Mouse (Mus musculus) limb, embryonic 14.5 days (tissue): Measurements from ENCODE around the gene Fitm1. TPM values are rescaled to one million over a fixed set of nuclear protein-coding genes. Genes with fewer than 3 reads are reported as not detected.

Experiments
- ATAC-seq: fragments of 200-750 bp; cut with Nextera tagmentation; 2 replicates; pipeline ENCODE4 v1.8.0; 2017; ENCODE audit warnings: low read depth, moderate number of reproducible peaks, moderate TSS enrichment; ENCODE audit not compliant: low FRiP score
- DNase-seq: peaks from one replicate; pipeline ENCODE4 v3.0.0-alpha.2; 2015; ENCODE audit warnings: low spot score
- H3K27ac ChIP-seq: fragments of 300-500 bp; sonication (generic); replicated peaks from 2 replicates; pipeline ENCODE4 v1.5.1; 2014; ENCODE audit warnings: low read depth, mild to moderate bottlenecking, low read length, moderate library complexity, mixed read lengths
- H3K27me3 ChIP-seq: fragments of 300-500 bp; sonication (generic); 2 replicates; pipeline ENCODE4 v1.6.1; 2014; ENCODE audit warnings: low read length, mixed read lengths; ENCODE audit not compliant: control insufficient read depth, insufficient read depth
- H3K36me3 ChIP-seq: fragments of 300-500 bp; sonication (generic); 2 replicates; pipeline ENCODE4 v1.6.1; 2014; ENCODE audit warnings: mild to moderate bottlenecking, low read length, moderate library complexity, mixed read lengths; ENCODE audit not compliant: control insufficient read depth, insufficient read depth
- H3K4me1 ChIP-seq: fragments of 300-500 bp; sonication (generic); 2 replicates; pipeline ENCODE4 v1.6.1; 2014; ENCODE audit warnings: antibody characterized with exemption, low read length, mixed read lengths; ENCODE audit not compliant: control insufficient read depth, insufficient read depth
- H3K4me2 ChIP-seq: fragments of 300-500 bp; sonication (generic); replicated peaks from 2 replicates; pipeline ENCODE4 v1.6.1; 2014; ENCODE audit warnings: low read depth, mild to moderate bottlenecking, low read length, moderate library complexity; ENCODE audit not compliant: severe bottlenecking
- H3K4me3 ChIP-seq: fragments of 300-500 bp; sonication (generic); replicated peaks from 2 replicates; pipeline ENCODE4 v1.5.1; 2014; ENCODE audit warnings: low read length
- H3K9ac ChIP-seq: fragments of 300-500 bp; sonication (generic); 2 replicates; pipeline ENCODE4 v1.6.1; 2014; ENCODE audit warnings: mild to moderate bottlenecking, low read depth, low read length, moderate library complexity; ENCODE audit not compliant: severe bottlenecking
- H3K9me3 ChIP-seq: fragments of 300-500 bp; sonication (generic); 2 replicates; pipeline ENCODE4 v1.6.1; 2016; ENCODE audit warnings: low read length; ENCODE audit not compliant: control insufficient read depth
- POLR2A ChIP-seq: fragments of 200-500 bp; IDR thresholded peaks from 2 replicates; pipeline ENCODE4 v1.8.0; 2012; ENCODE audit warnings: inconsistent platforms, mild to moderate bottlenecking, moderate library complexity, borderline replicate concordance; ENCODE audit not compliant: insufficient read depth, insufficient read length; ENCODE audit errors: extremely low read depth
- WGBS: fragments of 180-500 bp; shearing (Covaris S2); extraction: QIAGEN DNeasy Blood & Tissue Kit; methylation state at CpG from one replicate; pipeline ENCODE4 v1.1.7; 2014; 5-methylcytosine and 5-hydroxymethylcytosine counted together
- polyA plus RNA-seq, 2 experiments: library from polyadenylated mRNA; depleted of rRNA in 1 of 2; stranded (reverse) in 1 of 2; unstranded in 1 of 2; fragments of >200 nt; fragmentation: Nextera tagmentation in 1 of 2; extraction: Ambion mirVana in 1 of 2; gene quantifications; 2 replicates each; pipeline versions ENCODE4 v1.2.1 to v1.2.3; 2012 to 2014

Fitm1 gene
- polyA plus RNA-seq, 2 experiments: 26.9 to 30.9 TPM

GRCm38 (mm10) chr14:55615876-55616275, 40.5 kb downstream of the Fitm1 start:
- no peak overlapping the region for H3K4me2 ChIP-seq
- no peaks in the 10 kb centered on the region for H3K9me3 ChIP-seq
- no peaks in the 10 kb centered on the region for H3K27me3 ChIP-seq
- no peak for TF ChIP-seq POLR2A
- H3K36me3 ChIP-seq: no peaks in the 10 kb centered on the region
- no peak for ATAC-seq
- no peak overlapping the region for H3K4me3 ChIP-seq
- WGBS: 59% methylated on average over 2 of the region's 2 CpGs
- DNase-seq: no peak
- no peaks in the 10 kb centered on the region; the same call in 1 of the 2 replicates for H3K4me1 ChIP-seq
- no peak overlapping the region for H3K9ac ChIP-seq
- no peak overlapping the region for H3K27ac ChIP-seq

DNA sequence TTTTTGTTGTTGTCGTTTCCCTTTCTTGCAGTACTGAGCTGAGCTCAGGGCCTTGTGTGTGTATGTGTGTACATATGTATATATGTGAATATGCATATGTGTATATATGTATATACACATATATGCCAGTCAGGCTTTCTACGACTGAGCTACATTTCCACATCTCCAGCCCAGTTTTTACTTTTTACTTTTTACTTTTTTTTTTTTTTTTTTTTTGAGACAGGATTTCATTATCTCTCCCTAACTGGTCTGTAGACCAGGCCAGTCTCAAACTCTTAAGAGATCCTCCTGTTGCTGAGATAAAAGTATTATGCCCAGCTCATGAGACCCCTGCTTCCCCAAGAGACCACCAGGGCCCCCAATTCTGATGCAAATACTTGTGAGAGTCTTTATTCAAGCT, 41.4 kb downstream of the Fitm1 start:
- no peak for ATAC-seq
- Histone ChIP-seq H3K4me3 (no peak overlapping the region), H3K9ac (no peak overlapping the region), H3K36me3 (no peaks in the 10 kb centered on the region), H3K9me3 (no peaks in the 10 kb centered on the region), H3K4me1 (no peaks in the 10 kb centered on the region; the same call in 1 of the 2 replicates), H3K27ac (no peak overlapping the region), H3K4me2 (no peak overlapping the region), H3K27me3 (no peaks in the 10 kb centered on the region)
- DNase-seq: no peak
- WGBS: 79% methylated on average over 2 of the region's 2 CpGs
- no peak for TF ChIP-seq POLR2A

DNA sequence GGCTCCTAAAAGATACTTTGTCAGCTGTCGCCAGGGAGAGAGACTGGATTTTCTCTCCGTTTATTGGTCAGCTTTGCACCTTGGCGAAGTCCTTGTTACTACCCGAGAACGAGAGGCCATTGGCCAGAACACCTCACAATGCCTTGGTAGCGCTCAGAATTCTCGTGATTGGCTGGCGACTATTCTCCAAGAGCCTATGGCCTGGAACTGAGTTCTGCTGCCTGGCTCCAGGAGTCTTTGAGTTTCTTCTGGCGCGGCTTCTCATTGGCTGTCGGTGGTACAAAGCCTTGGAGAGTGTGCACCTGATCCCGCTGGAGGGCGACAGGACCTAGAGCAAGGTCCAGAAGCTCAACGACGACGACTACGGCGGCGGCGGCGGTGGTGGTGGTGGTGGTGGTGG, 42.4 kb downstream of the Fitm1 start, which contains the start of gene Rec8:
Rec8 (plus strand) TSS at position 216 of the 400 bp plus-strand sequence.
- no peak within 1 kb of the TSS for H3K27ac ChIP-seq
- WGBS: 16% methylated on average over 17 of the region's 21 CpGs
- H3K4me2 ChIP-seq: peak within 1 kb of the TSS; percentile 39
- ATAC-seq (peak; percentile 73), DNase-seq (peak; percentile 46)
- H3K9ac ChIP-seq: 0 out of 2 replicates have a peak within 1 kb of the TSS, but pooled peaks have one; percentile 12
- peak within 1 kb of the TSS; percentile 21 for H3K4me3 ChIP-seq
- no peak for TF ChIP-seq POLR2A
- H3K9me3 ChIP-seq: no peaks in the 10 kb centered on the region
- H3K4me1 ChIP-seq: no peaks in the 10 kb centered on the region; the same call in 1 of the 2 replicates
- H3K36me3 ChIP-seq: no peaks in the 10 kb centered on the region
- no peaks in the 10 kb centered on the region for H3K27me3 ChIP-seq

GRCm38 (mm10) chr14:55618486-55619195, 43.2 kb downstream of the Fitm1 start:
- H3K36me3 ChIP-seq: peaks cover under 1% of the 10 kb centered on the region; the same call in 1 of the 2 replicates
- 43% methylated on average over 22 of the region's 22 CpGs for WGBS

More at GRCm38 (mm10) chr14:55618486-55619195, 43.2 kb downstream of the Fitm1 start:
- Histone ChIP-seq H3K4me2 (peak overlapping the region; percentile 39), H3K27ac (no peak overlapping the region), H3K27me3 (no peaks in the 10 kb centered on the region), H3K4me1 (no peaks in the 10 kb centered on the region; the same call in 1 of the 2 replicates), H3K4me3 (peak overlapping the region; percentile 21), H3K9ac (0 out of 2 replicates have a peak overlapping the region, but pooled peaks have one; percentile 12), H3K9me3 (no peaks in the 10 kb centered on the region)
- no peak for DNase-seq
- no peak for ATAC-seq
- TF ChIP-seq POLR2A: no peak

Other genes with a start within 250 kb of the Fitm1 start
Only the 30 nearest of the 31 such genes appear.
- gene Dhrs4, start 96.9 kb upstream of the Fitm1 start, polyA plus RNA-seq (2012; rRNA removed): 53.0 and 58.6 TPM in 2 replicates
- 48.4 and 60.3 TPM in 2 replicates for gene Dhrs4, start 96.9 kb upstream of the Fitm1 start, polyA plus RNA-seq (2014; fragmentation: Nextera tagmentation; extraction: Ambion mirVana)
- 24.8 and 28.8 TPM in 2 replicates for gene Carmil3, start 85.0 kb upstream of the Fitm1 start, polyA plus RNA-seq (2012; rRNA removed)
- 3.6 and 5.4 TPM in 2 replicates for gene Carmil3, start 85.0 kb upstream of the Fitm1 start, polyA plus RNA-seq (2014; fragmentation: Nextera tagmentation; extraction: Ambion mirVana)
- gene Cpne6, start 65.2 kb upstream of the Fitm1 start, polyA plus RNA-seq (2012; rRNA removed): 0.74 and 0.83 TPM in 2 replicates
- 0.47 and 0.65 TPM in 2 replicates for gene Cpne6, start 65.2 kb upstream of the Fitm1 start, polyA plus RNA-seq (2014; fragmentation: Nextera tagmentation; extraction: Ambion mirVana)
- gene Nrl, start 50.6 kb upstream of the Fitm1 start, polyA plus RNA-seq (2012; rRNA removed): 0.06 TPM in 1 of 2 replicates, not detected in the other
- not detected in 2 replicates for gene Nrl, start 50.6 kb upstream of the Fitm1 start, polyA plus RNA-seq (2014; fragmentation: Nextera tagmentation; extraction: Ambion mirVana)
- 39.3 and 52.1 TPM in 2 replicates for gene Pck2, start 35.4 kb upstream of the Fitm1 start, polyA plus RNA-seq (2012; rRNA removed)
- gene Pck2, start 35.4 kb upstream of the Fitm1 start, polyA plus RNA-seq (2014; fragmentation: Nextera tagmentation; extraction: Ambion mirVana): 22.5 and 28.0 TPM in 2 replicates
- 47.5 and 53.0 TPM in 2 replicates for gene Dcaf11, start 15.6 kb upstream of the Fitm1 start, polyA plus RNA-seq (2012; rRNA removed)
- 53.8 and 56.0 TPM in 2 replicates for gene Dcaf11, start 15.6 kb upstream of the Fitm1 start, polyA plus RNA-seq (2014; fragmentation: Nextera tagmentation; extraction: Ambion mirVana)
- gene A730061H03Rik, start 15.2 kb upstream of the Fitm1 start, polyA plus RNA-seq (2012; rRNA removed): 0.67 and 0.88 TPM in 2 replicates
- gene A730061H03Rik, start 15.2 kb upstream of the Fitm1 start, polyA plus RNA-seq (2014; fragmentation: Nextera tagmentation; extraction: Ambion mirVana): 0.74 and 1.7 TPM in 2 replicates
- gene Psme1, start 2.5 kb downstream of the Fitm1 start, polyA plus RNA-seq (2012; rRNA removed): 66.8 and 77.6 TPM in 2 replicates
- gene Psme1, start 2.5 kb downstream of the Fitm1 start, polyA plus RNA-seq (2014; fragmentation: Nextera tagmentation; extraction: Ambion mirVana): 147 and 154 TPM in 2 replicates
- gene Emc9, start 9.7 kb downstream of the Fitm1 start, polyA plus RNA-seq (2012; rRNA removed): 6.6 and 6.9 TPM in 2 replicates
- gene Emc9, start 9.7 kb downstream of the Fitm1 start, polyA plus RNA-seq (2014; fragmentation: Nextera tagmentation; extraction: Ambion mirVana): 6.5 and 7.0 TPM in 2 replicates
- gene Psme2, start 15.5 kb downstream of the Fitm1 start, polyA plus RNA-seq (2012; rRNA removed): 75.8 and 78.5 TPM in 2 replicates
- 239 and 245 TPM in 2 replicates for gene Psme2, start 15.5 kb downstream of the Fitm1 start, polyA plus RNA-seq (2014; fragmentation: Nextera tagmentation; extraction: Ambion mirVana)
- 23.0 and 34.1 TPM in 2 replicates for gene Rnf31, start 16.1 kb downstream of the Fitm1 start, polyA plus RNA-seq (2012; rRNA removed)
- 13.1 and 18.1 TPM in 2 replicates for gene Rnf31, start 16.1 kb downstream of the Fitm1 start, polyA plus RNA-seq (2014; fragmentation: Nextera tagmentation; extraction: Ambion mirVana)
- 21.0 and 26.4 TPM in 2 replicates for gene Irf9, start 28.0 kb downstream of the Fitm1 start, polyA plus RNA-seq (2012; rRNA removed)
- 9.8 and 11.3 TPM in 2 replicates for gene Irf9, start 28.0 kb downstream of the Fitm1 start, polyA plus RNA-seq (2014; fragmentation: Nextera tagmentation; extraction: Ambion mirVana)
- 8.9 and 9.6 TPM in 2 replicates for gene Rec8, start 42.4 kb downstream of the Fitm1 start, polyA plus RNA-seq (2012; rRNA removed)
- gene Rec8, start 42.4 kb downstream of the Fitm1 start, polyA plus RNA-seq (2014; fragmentation: Nextera tagmentation; extraction: Ambion mirVana): 2.4 and 2.8 TPM in 2 replicates
- 185 and 239 TPM in 2 replicates for gene Ipo4, start 60.3 kb downstream of the Fitm1 start, polyA plus RNA-seq (2012; rRNA removed)
- 131 and 133 TPM in 2 replicates for gene Ipo4, start 60.3 kb downstream of the Fitm1 start, polyA plus RNA-seq (2014; fragmentation: Nextera tagmentation; extraction: Ambion mirVana)
- 6.8 and 12.2 TPM in 2 replicates for gene Gm49378, start 62.3 kb downstream of the Fitm1 start, polyA plus RNA-seq (2012; rRNA removed)
- gene Gm49378, start 62.3 kb downstream of the Fitm1 start, polyA plus RNA-seq (2014; fragmentation: Nextera tagmentation; extraction: Ambion mirVana): 1.5 and 3.7 TPM in 2 replicates
- gene Tm9sf1, start 68.2 kb downstream of the Fitm1 start, polyA plus RNA-seq (2012; rRNA removed): 92.3 and 128 TPM in 2 replicates
- gene Tm9sf1, start 68.2 kb downstream of the Fitm1 start, polyA plus RNA-seq (2014; fragmentation: Nextera tagmentation; extraction: Ambion mirVana): 111 and 116 TPM in 2 replicates
- 2.9 and 3.3 TPM in 2 replicates for gene Tssk4, start 74.6 kb downstream of the Fitm1 start, polyA plus RNA-seq (2012; rRNA removed)
- 1.2 and 1.4 TPM in 2 replicates for gene Tssk4, start 74.6 kb downstream of the Fitm1 start, polyA plus RNA-seq (2014; fragmentation: Nextera tagmentation; extraction: Ambion mirVana)
- 47.4 and 49.7 TPM in 2 replicates for gene Mdp1, start 84.9 kb downstream of the Fitm1 start, polyA plus RNA-seq (2012; rRNA removed)
- 53.7 and 59.1 TPM in 2 replicates for gene Mdp1, start 84.9 kb downstream of the Fitm1 start, polyA plus RNA-seq (2014; fragmentation: Nextera tagmentation; extraction: Ambion mirVana)
- 51.1 and 53.6 TPM in 2 replicates for gene Gmpr2, start 96.3 kb downstream of the Fitm1 start, polyA plus RNA-seq (2012; rRNA removed)
- gene Gmpr2, start 96.3 kb downstream of the Fitm1 start, polyA plus RNA-seq (2014; fragmentation: Nextera tagmentation; extraction: Ambion mirVana): 53.1 and 68.5 TPM in 2 replicates
- gene Nedd8, start 96.5 kb downstream of the Fitm1 start, polyA plus RNA-seq (2012; rRNA removed): 347 and 416 TPM in 2 replicates
- 567 and 583 TPM in 2 replicates for gene Nedd8, start 96.5 kb downstream of the Fitm1 start, polyA plus RNA-seq (2014; fragmentation: Nextera tagmentation; extraction: Ambion mirVana)
- gene Tinf2, start 106.2 kb downstream of the Fitm1 start, polyA plus RNA-seq (2012; rRNA removed): 35.9 and 38.4 TPM in 2 replicates
- 34.2 and 40.1 TPM in 2 replicates for gene Tinf2, start 106.2 kb downstream of the Fitm1 start, polyA plus RNA-seq (2014; fragmentation: Nextera tagmentation; extraction: Ambion mirVana)
- 15.0 and 17.7 TPM in 2 replicates for gene Tgm1, start 138.3 kb downstream of the Fitm1 start, polyA plus RNA-seq (2012; rRNA removed)
- 17.0 and 21.2 TPM in 2 replicates for gene Tgm1, start 138.3 kb downstream of the Fitm1 start, polyA plus RNA-seq (2014; fragmentation: Nextera tagmentation; extraction: Ambion mirVana)
- gene Rabggta, start 146.6 kb downstream of the Fitm1 start, polyA plus RNA-seq (2012; rRNA removed): 41.7 and 53.5 TPM in 2 replicates
- 20.4 and 23.0 TPM in 2 replicates for gene Rabggta, start 146.6 kb downstream of the Fitm1 start, polyA plus RNA-seq (2014; fragmentation: Nextera tagmentation; extraction: Ambion mirVana)
- gene Dhrs1, start 170.1 kb downstream of the Fitm1 start, polyA plus RNA-seq (2012; rRNA removed): 88.3 and 109 TPM in 2 replicates
- 82.0 and 89.7 TPM in 2 replicates for gene Dhrs1, start 170.1 kb downstream of the Fitm1 start, polyA plus RNA-seq (2014; fragmentation: Nextera tagmentation; extraction: Ambion mirVana)
- gene Nop9, start 170.1 kb downstream of the Fitm1 start, polyA plus RNA-seq (2012; rRNA removed): 23.5 and 30.5 TPM in 2 replicates
- 37.6 and 38.1 TPM in 2 replicates for gene Nop9, start 170.1 kb downstream of the Fitm1 start, polyA plus RNA-seq (2014; fragmentation: Nextera tagmentation; extraction: Ambion mirVana)
- 2.1 and 2.6 TPM in 2 replicates for gene Cideb, start 182.8 kb downstream of the Fitm1 start, polyA plus RNA-seq (2012; rRNA removed)
- 0.41 and 0.46 TPM in 2 replicates for gene Cideb, start 182.8 kb downstream of the Fitm1 start, polyA plus RNA-seq (2014; fragmentation: Nextera tagmentation; extraction: Ambion mirVana)
- gene Ltb4r2, start 185.8 kb downstream of the Fitm1 start, polyA plus RNA-seq (2012; rRNA removed): 0.44 and 0.65 TPM in 2 replicates
- 0.61 and 0.74 TPM in 2 replicates for gene Ltb4r2, start 185.8 kb downstream of the Fitm1 start, polyA plus RNA-seq (2014; fragmentation: Nextera tagmentation; extraction: Ambion mirVana)
- 1.1 and 1.2 TPM in 2 replicates for gene Ltb4r1, start 190.3 kb downstream of the Fitm1 start, polyA plus RNA-seq (2012; rRNA removed)
- 0.33 and 0.78 TPM in 2 replicates for gene Ltb4r1, start 190.3 kb downstream of the Fitm1 start, polyA plus RNA-seq (2014; fragmentation: Nextera tagmentation; extraction: Ambion mirVana)
- 32.4 and 35.0 TPM in 2 replicates for gene Adcy4, start 208.5 kb downstream of the Fitm1 start, polyA plus RNA-seq (2012; rRNA removed)
- 16.8 and 17.8 TPM in 2 replicates for gene Adcy4, start 208.5 kb downstream of the Fitm1 start, polyA plus RNA-seq (2014; fragmentation: Nextera tagmentation; extraction: Ambion mirVana)
- 35.9 and 41.4 TPM in 2 replicates for gene Ripk3, start 213.2 kb downstream of the Fitm1 start, polyA plus RNA-seq (2012; rRNA removed)
- 30.5 and 37.6 TPM in 2 replicates for gene Ripk3, start 213.2 kb downstream of the Fitm1 start, polyA plus RNA-seq (2014; fragmentation: Nextera tagmentation; extraction: Ambion mirVana)